Mouse (Mus musculus): Measurements from ENCODE around the gene Mlip. TPM values are rescaled to one million over a fixed set of nuclear protein-coding genes. Genes with fewer than 3 reads are reported as not detected.

The Mlip gene
- polyA plus RNA-seq, 1 experiment from 2014 or later: 8.0 TPM

DNA sequence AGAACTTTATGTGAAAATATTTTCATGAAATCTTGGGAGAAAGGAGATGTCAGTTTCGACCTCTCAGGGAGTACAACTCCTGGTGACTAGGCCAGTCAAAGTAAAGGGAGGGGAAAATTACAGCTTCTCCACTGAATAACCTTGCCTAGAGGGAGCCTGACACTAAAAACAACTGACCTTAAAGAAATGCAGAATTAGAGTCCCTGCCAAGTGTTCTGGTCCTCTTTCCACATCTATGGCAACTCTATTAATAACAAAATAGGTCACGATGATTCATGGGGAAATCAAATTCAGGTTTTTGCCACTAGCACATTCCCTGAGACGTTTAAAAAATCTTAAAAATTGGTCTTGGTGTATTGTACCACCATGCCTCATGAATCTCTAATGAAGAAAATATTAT is 34.4 kb downstream of the Mlip start:
- no peaks in the 10 kb centered on the region for H3K9me3 ChIP-seq (ENCODE audit: control insufficient read depth, low read length)
- no peak overlapping the region for H3K4me2 ChIP-seq (ENCODE audit: low read length)
- no peaks in the 10 kb centered on the region for H3K36me3 ChIP-seq (ENCODE audit: control insufficient read depth, insufficient read depth)
- no peak overlapping the region for H3K4me3 ChIP-seq (replicated peaks; ENCODE audit: low read length)
- no peak overlapping the region for H3K9ac ChIP-seq (replicated peaks; ENCODE audit: low read depth, low read length)
- no peaks in the 10 kb centered on the region for H3K27me3 ChIP-seq (replicated peaks; ENCODE audit: control insufficient read depth, insufficient read depth, low read length)
- H3K4me1 ChIP-seq (replicated peaks; ENCODE audit: control insufficient read depth, insufficient read depth, low read length): no peaks in the 10 kb centered on the region
- ATAC-seq: no peak
- WGBS: 93% methylated on average over 3 of the region's 3 CpGs
- H3K27ac ChIP-seq (ENCODE audit: low read length): no peak overlapping the region

DNA sequence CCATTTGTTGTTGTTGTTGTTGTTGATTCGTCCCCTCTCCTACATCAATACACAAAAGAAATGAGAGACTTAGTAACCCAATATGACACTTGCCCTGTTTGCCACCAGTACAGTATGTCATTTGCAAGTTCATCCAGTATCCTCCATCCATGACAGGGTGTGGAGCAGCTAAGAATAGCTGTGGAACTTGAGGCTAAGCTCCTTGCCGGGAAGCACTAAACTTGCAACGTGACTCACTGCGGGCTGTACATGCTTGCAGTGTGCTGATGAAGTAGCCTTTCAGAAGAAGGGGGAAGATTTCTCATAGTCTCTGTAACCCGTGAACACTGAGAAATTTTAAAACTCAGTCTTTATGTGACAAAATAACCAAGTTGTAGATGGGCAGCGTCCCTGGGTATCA is 42.2 kb downstream of the Mlip start:
- Histone ChIP-seq H3K27ac (ENCODE audit: low read length) (no peak overlapping the region), H3K9me3 (ENCODE audit: control insufficient read depth, low read length) (no peaks in the 10 kb centered on the region), H3K4me3 (replicated peaks; ENCODE audit: low read length) (no peak overlapping the region), H3K27me3 (replicated peaks; ENCODE audit: control insufficient read depth, insufficient read depth, low read length) (no peaks in the 10 kb centered on the region), H3K36me3 (ENCODE audit: control insufficient read depth, insufficient read depth) (no peaks in the 10 kb centered on the region), H3K9ac (replicated peaks; ENCODE audit: low read depth, low read length) (no peak overlapping the region), H3K4me2 (ENCODE audit: low read length) (no peak overlapping the region), H3K4me1 (replicated peaks; ENCODE audit: control insufficient read depth, insufficient read depth, low read length) (no peaks in the 10 kb centered on the region)
- ATAC-seq: no peak
- 83% methylated on average over 6 of the region's 6 CpGs for WGBS

GRCm38 (mm10) chr9:77305417-77305816 is 47.4 kb downstream of the Mlip start:
- 84% methylated on average over 2 of the region's 2 CpGs for WGBS
- no peaks in the 10 kb centered on the region for H3K27me3 ChIP-seq (replicated peaks; ENCODE audit: control insufficient read depth, insufficient read depth, low read length)
- no peak for ATAC-seq
- H3K27ac ChIP-seq (ENCODE audit: low read length): no peak overlapping the region
- H3K4me1 ChIP-seq (replicated peaks; ENCODE audit: control insufficient read depth, insufficient read depth, low read length): no peaks in the 10 kb centered on the region
- H3K4me2 ChIP-seq (ENCODE audit: low read length): no peak overlapping the region
- no peaks in the 10 kb centered on the region for H3K36me3 ChIP-seq (ENCODE audit: control insufficient read depth, insufficient read depth)
- no peak overlapping the region for H3K4me3 ChIP-seq (replicated peaks; ENCODE audit: low read length)
- H3K9ac ChIP-seq (replicated peaks; ENCODE audit: low read depth, low read length): no peak overlapping the region
- no peaks in the 10 kb centered on the region for H3K9me3 ChIP-seq (ENCODE audit: control insufficient read depth, low read length)

DNA sequence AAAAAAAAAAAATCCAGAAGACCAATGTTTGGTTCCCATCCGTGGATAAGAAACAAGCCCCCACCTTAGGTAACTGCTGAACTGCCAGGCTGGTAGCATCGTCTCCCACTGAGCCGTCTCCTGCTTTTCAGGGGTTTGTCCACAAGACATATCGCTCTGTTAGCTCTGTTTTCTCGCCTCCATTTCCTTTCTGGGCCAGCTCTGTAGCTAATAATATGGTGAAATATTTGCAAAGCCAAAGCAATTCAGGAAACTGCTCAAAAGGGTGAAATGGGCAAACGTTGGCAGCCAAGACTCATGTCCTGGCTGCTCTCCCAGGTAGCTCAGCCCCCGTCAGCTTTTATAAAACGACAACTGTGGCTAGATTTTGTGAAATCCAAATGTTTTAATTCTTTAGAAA is 50.4 kb downstream of the Mlip start:
- Histone ChIP-seq H3K4me3 (replicated peaks; ENCODE audit: low read length) (no peak overlapping the region), H3K9ac (replicated peaks; ENCODE audit: low read depth, low read length) (no peak overlapping the region), H3K9me3 (ENCODE audit: control insufficient read depth, low read length) (no peaks in the 10 kb centered on the region), H3K4me2 (ENCODE audit: low read length) (no peak overlapping the region), H3K36me3 (ENCODE audit: control insufficient read depth, insufficient read depth) (no peaks in the 10 kb centered on the region), H3K27me3 (replicated peaks; ENCODE audit: control insufficient read depth, insufficient read depth, low read length) (no peaks in the 10 kb centered on the region), H3K4me1 (replicated peaks; ENCODE audit: control insufficient read depth, insufficient read depth, low read length) (no peaks in the 10 kb centered on the region), H3K27ac (ENCODE audit: low read length) (no peak overlapping the region)
- 52% methylated on average over 8 of the region's 8 CpGs for WGBS
- peak; percentile 18; the same call in 1 of the 2 replicates for ATAC-seq

- no peak overlapping the region for H3K27ac ChIP-seq (ENCODE audit: low read length)
- WGBS: 95% methylated on average over 5 of the region's 5 CpGs
Observed at GRCm38 (mm10) chr9:77287958-77288357, 64.8 kb downstream of the Mlip start.

DNA sequence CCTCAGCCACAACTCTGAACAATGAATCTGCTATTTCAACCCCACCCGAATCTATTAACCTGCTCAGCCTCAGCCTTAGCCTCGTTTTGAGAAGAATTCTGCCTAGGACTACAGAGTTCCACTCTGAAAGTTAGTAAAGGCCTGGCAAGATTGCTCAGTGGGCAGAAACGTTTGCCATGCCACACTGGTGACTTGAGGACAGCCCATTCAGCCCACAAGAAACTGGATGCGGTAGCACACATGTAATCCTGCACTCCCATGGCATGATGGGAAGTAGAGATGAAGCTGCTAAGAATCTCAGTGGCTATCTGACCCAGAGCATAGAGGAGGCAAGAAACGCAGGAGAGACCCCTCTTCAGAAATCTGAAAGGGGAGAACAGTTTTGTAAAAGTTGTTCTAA is 73.4 kb downstream of the Mlip start:
- 0 out of 2 replicates have a peak, but pooled peaks cover 4% of the 10 kb centered on the region for H3K4me1 ChIP-seq (replicated peaks; ENCODE audit: control insufficient read depth, insufficient read depth, low read length)
- no peaks in the 10 kb centered on the region for H3K27me3 ChIP-seq (replicated peaks; ENCODE audit: control insufficient read depth, insufficient read depth, low read length)
- WGBS: 65% methylated on average over 5 of the region's 5 CpGs
- no peaks in the 10 kb centered on the region for H3K36me3 ChIP-seq (ENCODE audit: control insufficient read depth, insufficient read depth)
- no peaks in the 10 kb centered on the region for H3K9me3 ChIP-seq (ENCODE audit: control insufficient read depth, low read length)
- no peak overlapping the region for H3K4me3 ChIP-seq (replicated peaks; ENCODE audit: low read length)
- ATAC-seq: no peak
- no peak overlapping the region for H3K27ac ChIP-seq (ENCODE audit: low read length)
- H3K9ac ChIP-seq (replicated peaks; ENCODE audit: low read depth, low read length): no peak overlapping the region
- H3K4me2 ChIP-seq (ENCODE audit: low read length): no peak overlapping the region

More at GRCm38 (mm10) chr9:77287958-77288357, 64.8 kb downstream of the Mlip start:
- Histone ChIP-seq H3K27me3 (replicated peaks; ENCODE audit: control insufficient read depth, insufficient read depth, low read length) (no peaks in the 10 kb centered on the region), H3K4me3 (replicated peaks; ENCODE audit: low read length) (no peak overlapping the region), H3K36me3 (ENCODE audit: control insufficient read depth, insufficient read depth) (no peaks in the 10 kb centered on the region), H3K9ac (replicated peaks; ENCODE audit: low read depth, low read length) (no peak overlapping the region), H3K4me2 (ENCODE audit: low read length) (no peak overlapping the region), H3K9me3 (ENCODE audit: control insufficient read depth, low read length) (no peaks in the 10 kb centered on the region), H3K4me1 (replicated peaks; ENCODE audit: control insufficient read depth, insufficient read depth, low read length) (no peaks in the 10 kb centered on the region)
- ATAC-seq: no peak

- ATAC-seq: no peak
- Histone ChIP-seq H3K4me2 (ENCODE audit: low read length) (no peak overlapping the region), H3K9ac (replicated peaks; ENCODE audit: low read depth, low read length) (no peak overlapping the region), H3K36me3 (ENCODE audit: control insufficient read depth, insufficient read depth) (no peaks in the 10 kb centered on the region), H3K27ac (ENCODE audit: low read length) (no peak overlapping the region), H3K9me3 (ENCODE audit: control insufficient read depth, low read length) (no peaks in the 10 kb centered on the region), H3K4me3 (replicated peaks; ENCODE audit: low read length) (no peak overlapping the region), H3K4me1 (replicated peaks; ENCODE audit: control insufficient read depth, insufficient read depth, low read length) (0 out of 2 replicates have a peak, but pooled peaks cover 4% of the 10 kb centered on the region), H3K27me3 (replicated peaks; ENCODE audit: control insufficient read depth, insufficient read depth, low read length) (no peaks in the 10 kb centered on the region)
- 16% methylated on average over 3 of the region's 3 CpGs for WGBS
Observed at GRCm38 (mm10) chr9:77278055-77278454, 74.7 kb downstream of the Mlip start.

- Histone ChIP-seq H3K4me3 (replicated peaks; ENCODE audit: low read length) (no peak overlapping the region), H3K27ac (ENCODE audit: low read length) (no peak overlapping the region), H3K9ac (replicated peaks; ENCODE audit: low read depth, low read length) (no peak overlapping the region), H3K4me2 (ENCODE audit: low read length) (no peak overlapping the region), H3K36me3 (ENCODE audit: control insufficient read depth, insufficient read depth) (no peaks in the 10 kb centered on the region), H3K27me3 (replicated peaks; ENCODE audit: control insufficient read depth, insufficient read depth, low read length) (no peaks in the 10 kb centered on the region), H3K9me3 (ENCODE audit: control insufficient read depth, low read length) (no peaks in the 10 kb centered on the region), H3K4me1 (replicated peaks; ENCODE audit: control insufficient read depth, insufficient read depth, low read length) (0 out of 2 replicates have a peak, but pooled peaks cover 4% of the 10 kb centered on the region)
- no peak for ATAC-seq
- WGBS: 35% methylated on average over 5 of the region's 5 CpGs
Observed at GRCm38 (mm10) chr9:77277270-77277669, 75.5 kb downstream of the Mlip start.

- Histone ChIP-seq H3K9ac (replicated peaks; ENCODE audit: low read depth, low read length) (no peak overlapping the region), H3K4me2 (ENCODE audit: low read length) (no peak overlapping the region), H3K27me3 (replicated peaks; ENCODE audit: control insufficient read depth, insufficient read depth, low read length) (no peaks in the 10 kb centered on the region), H3K36me3 (ENCODE audit: control insufficient read depth, insufficient read depth) (no peaks in the 10 kb centered on the region), H3K27ac (ENCODE audit: low read length) (no peak overlapping the region), H3K9me3 (ENCODE audit: control insufficient read depth, low read length) (no peaks in the 10 kb centered on the region), H3K4me3 (replicated peaks; ENCODE audit: low read length) (no peak overlapping the region), H3K4me1 (replicated peaks; ENCODE audit: control insufficient read depth, insufficient read depth, low read length) (0 out of 2 replicates have a peak, but pooled peaks cover 4% of the 10 kb centered on the region)
- WGBS: 21% methylated on average over 5 of the region's 5 CpGs
- ATAC-seq: peak; percentile 90
Observed at GRCm38 (mm10) chr9:77276451-77277154, 76.2 kb downstream of the Mlip start.
